Mouse (Mus musculus) CD4-positive, CD25-positive, alpha-beta regulatory T cell, adult 2 months (primary cell): Measurements from ENCODE around the gene Dmtf1.

Source experiments
- DNase-seq: peaks from one replicate; pipeline ENCODE4 v3.0.0-alpha.2; 2012; ENCODE audit warnings: low read depth, low spot score

The Dmtf1 gene

DNA sequence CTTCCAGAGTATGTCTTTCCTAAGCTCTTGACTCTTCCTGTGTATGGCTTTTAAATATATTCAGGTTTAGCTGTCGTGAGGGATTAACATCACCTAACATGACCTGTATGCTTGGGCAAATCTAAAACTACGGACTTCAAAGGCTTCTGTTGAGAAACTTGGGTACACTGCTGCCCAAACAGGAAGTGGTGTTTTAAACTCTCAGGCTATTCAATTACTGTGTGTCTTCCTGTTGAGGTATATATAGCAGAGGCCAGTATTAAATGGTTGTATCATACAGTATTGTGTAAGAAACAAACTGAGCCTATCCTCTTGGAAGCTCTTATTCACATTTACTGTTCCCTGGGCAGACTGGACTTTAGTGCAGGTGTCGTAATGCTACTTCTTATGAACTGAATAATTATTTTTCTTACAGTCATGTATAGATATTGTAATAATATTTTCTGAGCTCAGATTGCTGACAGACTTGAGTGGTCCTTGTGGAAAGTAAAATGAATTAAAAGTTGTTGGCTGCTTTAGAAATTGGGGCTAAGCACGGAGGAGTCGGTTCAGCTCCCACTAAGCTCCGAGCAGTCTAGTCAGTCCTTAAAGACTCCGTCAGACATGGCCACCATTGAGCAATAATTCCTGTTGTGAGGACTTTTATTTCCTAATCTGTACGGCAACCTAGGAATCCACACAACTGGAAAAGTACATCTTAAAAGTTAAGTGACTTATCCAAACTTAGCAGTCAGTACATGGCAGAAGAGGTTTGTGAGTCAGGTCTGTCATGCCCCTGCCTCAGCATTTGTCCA lies 54.1 kb downstream of the Dmtf1 start:
- DNase-seq = peak; percentile 55

DNA sequence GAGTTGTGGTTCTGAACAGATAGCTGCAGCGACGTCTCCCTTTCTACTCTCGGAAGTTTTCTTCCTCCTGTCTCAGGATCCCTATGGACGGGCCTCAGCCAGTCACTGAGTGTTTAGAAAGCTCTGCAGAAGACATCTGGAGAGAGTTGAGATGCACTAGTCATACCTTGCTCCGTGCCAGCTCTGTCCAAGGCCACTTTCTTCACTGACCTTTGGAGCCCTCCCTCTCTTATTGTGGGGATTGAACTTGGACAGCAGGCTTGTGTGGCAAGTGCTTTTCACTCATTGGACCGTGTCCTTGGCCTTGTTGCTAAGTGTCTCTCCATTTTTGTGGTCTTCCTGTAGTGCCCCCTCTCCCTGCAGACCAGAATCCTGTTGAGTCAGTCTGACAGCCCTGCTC lies 54.8 kb downstream of the Dmtf1 start:
- no peak for DNase-seq

- no peak for DNase-seq
Observed at GRCm38 (mm10) chr5:9103958-9104357, 57.6 kb downstream of the Dmtf1 start.

DNA sequence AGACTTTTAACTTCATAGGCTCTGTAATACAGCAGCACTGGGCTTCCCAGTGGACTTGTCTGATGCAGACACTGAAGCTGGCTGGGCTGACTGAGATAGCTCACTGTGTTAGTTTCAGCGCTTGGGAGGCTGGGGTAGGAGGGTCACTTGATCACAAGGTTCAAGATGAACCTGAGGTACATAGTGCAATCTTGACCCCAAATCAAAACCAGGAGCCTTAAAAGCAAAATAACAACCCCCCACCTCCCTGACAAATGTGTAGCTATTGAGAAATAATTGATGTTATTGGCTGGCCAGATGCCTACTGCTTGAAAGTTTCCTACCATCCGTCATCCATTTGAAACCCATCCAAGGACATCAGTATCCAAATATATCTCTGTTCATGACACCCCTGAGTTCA lies 58.9 kb downstream of the Dmtf1 start:
- DNase-seq = no peak

DNA sequence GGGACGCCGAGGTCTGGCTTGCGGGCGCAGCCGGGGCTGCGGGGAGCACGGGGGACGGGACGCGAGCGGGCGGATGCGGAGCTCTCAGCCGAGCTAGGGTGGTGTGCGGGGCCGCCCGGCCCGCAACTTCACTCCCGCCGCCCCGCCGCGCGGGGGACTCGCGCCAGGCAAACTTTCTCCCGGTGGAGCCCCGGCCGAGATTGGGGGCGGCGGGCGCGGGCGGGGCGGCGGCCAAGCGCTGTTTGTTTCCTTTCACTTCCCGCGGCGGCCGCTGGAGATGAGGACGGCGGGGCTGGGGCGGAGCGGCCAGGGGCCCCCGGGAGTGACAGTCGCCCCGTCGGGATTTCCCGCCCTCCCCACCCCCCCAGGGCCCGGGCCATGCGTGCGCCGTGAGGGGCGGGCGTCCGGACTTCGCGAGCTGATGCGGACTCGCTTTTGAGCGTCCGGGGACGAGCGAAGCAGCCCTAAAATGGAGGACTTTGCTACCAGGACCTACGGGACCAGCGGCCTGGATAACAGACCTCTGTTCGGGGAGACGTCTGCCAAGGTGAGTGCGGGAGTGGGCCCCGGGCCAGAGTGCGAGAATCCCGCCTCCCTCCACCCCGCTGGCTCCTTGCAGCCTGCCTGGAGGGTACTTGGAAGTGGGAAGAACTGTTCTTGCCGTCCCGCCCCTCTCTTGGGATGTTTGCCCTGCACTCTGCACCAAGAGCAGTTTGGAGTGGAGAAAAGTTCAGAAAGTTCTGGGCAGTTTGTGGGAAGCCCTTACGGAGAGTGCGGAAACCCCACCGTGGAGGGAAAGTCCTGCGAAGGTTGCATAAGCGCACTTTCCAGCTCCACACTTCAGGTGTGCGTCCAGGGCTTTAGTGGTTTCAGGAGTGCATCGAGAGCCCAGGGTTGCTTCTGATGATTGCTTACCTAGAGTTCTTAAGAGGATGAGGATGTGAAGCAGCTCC lies 60.5 kb downstream of the Dmtf1 start:
- DNase-seq = peak; percentile 76

DNA sequence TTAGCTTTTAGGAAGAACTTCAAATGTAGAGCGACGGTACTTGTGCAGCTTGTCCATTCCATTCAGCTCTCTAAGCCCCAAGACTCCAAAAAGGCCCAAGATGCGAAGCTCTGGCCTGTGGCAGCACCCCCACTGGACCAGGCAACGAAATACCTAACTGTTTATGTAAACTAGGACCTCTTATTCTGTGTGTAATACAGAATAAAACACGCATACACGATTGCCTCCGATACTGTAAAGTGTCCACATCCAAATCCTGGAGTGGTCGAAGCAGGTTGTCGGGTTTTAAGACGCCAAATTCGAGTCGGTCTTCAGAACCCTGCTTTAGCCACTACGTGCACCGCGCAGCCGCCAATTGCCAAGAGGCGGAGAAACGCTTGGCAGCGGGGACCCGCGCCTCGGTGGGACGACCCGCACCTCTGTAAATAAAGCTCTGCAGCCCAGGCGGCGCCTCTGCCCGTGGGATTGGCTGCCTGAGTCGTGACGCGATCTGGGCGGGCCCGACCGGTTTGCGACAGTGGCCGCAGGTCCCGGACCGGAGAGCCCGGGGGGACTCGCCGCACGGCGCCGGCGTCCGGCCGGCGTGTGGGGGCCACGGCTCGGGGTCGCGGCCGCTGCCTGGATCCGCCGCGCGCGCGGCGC lies 61.2 kb downstream of the Dmtf1 start, which contains the start of gene Tmem243:
TSS of gene Tmem243 (plus strand) at position 462 of the 642 bp plus-strand sequence.
- DNase-seq = peak; percentile 91

DNA sequence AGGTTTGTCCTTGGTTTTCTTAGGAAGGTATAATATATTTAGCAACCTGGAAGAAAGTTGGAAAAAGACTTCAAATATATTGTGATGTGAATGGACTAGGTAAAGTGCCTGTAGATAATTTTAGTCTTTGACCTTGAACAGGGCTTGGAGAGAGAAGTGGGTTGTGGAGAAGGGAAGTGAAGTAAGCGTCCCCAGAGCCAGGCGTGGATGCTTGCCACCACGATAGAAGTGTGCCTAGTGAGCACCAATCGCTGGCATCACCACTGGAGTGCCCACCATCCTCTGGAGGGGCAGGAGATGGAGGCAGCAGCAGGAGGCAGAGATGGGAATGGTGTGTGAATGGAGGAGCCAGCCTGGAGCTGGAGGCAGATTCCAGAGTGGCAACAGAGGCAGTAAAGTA lies 68.1 kb downstream of the Dmtf1 start:
- DNase-seq = no peak

- no peak for DNase-seq
Observed at GRCm38 (mm10) chr5:9092716-9093115, 68.9 kb downstream of the Dmtf1 start.

DNA sequence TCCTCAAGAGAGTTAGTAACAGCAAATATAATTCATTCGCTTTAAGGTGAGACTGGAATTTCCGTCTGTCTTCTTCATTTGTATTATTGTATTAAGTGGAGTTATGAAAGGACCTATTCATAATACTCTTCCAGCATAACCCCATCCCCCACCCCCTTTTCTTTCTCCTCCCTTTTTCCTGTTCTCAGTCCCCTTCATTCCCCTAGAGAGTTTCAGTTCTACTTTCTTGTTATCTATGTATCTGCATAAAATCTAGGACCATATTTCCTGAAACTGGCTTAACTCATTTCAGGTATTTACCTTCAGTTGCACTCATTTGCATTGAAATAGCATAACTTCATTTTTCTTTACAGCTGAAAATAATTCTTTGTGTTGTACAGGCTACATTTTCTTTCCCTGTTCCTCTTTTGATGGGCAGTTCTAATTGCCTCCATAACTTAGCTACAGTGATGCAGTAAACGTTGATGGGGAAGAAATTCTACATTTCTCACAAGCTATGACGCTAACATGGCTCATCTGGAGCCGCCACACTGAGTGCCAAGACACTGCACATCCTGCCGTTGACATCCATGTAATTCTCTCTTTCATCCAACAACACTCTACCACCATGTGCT lies 71.0 kb downstream of the Dmtf1 start:
- no peak for DNase-seq

GRCm38 (mm10) chr5:9086924-9087719 lies 74.5 kb downstream of the Dmtf1 start:
- peak; percentile 67 for DNase-seq

- DNase-seq = no peak
Observed at GRCm38 (mm10) chr5:9079773-9080501, 81.6 kb downstream of the Dmtf1 start.

DNA sequence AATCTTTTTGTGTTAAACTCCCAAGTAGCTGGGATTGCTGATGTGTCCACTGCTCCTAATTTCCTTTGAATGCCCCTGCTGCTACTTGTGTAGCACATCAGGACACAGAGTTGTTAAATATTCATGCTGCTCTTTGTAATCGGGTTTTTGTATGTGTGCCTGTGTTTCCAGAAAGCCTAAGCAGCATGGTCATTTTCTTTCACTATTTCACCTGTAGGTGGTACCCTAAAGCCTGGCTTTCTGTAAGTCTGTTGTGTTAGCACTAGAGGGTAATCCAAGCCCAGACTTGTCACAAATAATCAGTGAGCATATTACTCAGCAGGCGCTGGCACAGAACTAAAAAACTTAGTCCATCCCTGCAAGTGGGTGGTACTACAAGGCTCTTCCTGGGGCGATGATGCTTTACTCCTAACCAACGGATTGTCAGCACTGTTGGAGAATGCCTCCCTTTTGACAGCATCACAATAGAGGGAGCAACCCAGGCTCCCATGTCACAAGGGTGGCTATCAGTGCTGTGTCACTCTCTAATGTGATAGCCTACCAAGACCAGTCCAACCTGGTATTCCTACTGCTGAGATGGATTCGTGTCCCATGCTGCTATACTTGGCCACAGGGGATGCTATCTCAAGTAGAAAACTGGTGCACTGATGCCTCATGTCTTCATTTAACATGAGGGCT lies 88.3 kb downstream of the Dmtf1 start:
- peak; percentile 78 for DNase-seq

- no peak for DNase-seq
Observed at GRCm38 (mm10) chr5:9071360-9071759, 90.2 kb downstream of the Dmtf1 start.

DNA sequence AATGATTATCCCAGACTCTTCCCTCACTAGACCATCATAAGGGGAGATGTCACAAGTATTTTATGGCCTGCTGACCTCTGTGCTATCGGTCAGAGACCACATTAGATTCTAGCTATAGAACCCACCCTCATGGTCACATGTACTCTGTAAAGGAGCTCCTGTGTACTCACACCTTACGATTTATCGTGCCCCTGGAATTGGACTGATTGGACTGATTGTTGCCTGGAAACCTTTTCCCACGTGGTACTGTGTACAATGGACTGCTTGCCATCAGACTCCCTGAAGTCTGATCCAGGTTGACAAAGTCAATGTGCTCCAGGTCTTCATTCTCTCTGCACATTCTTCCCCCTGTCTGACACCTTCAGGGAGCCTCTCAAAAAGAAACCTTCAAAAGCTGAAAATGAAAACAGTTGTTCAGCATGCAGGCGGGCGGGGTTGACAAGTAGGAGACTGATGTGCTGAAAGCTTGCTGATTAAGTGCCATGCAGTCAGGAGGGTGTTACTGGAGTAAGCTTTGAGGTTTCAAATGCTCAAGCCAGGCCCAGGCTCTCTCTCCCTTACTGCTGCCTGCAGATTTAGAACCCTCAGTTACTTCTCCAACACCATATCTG lies 91.9 kb downstream of the Dmtf1 start:
- DNase-seq = no peak

DNA sequence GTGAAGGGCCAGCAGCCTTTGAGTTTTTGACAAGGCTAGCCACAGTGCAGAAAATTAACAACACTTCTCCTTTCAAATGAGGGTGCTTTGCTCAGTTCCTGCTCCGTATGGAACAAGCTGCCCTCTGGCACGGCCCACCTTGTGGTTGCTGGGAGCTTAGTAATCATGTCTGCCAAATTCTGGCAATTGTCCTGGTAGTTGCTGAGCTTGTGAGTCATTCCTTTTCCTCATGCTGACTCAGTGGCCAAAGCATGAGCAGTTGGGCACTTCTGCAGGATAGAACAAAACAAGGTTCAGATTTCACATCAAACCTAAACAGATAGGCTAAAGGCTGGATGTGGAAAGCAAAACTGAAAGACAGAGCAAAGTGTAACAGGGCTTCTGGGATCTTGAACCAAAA lies 92.7 kb downstream of the Dmtf1 start:
- no peak for DNase-seq
